Mouse (Mus musculus): ENCODE measurements around the gene Ptprt.

Gene Ptprt

GRCm38 (mm10) chr2:162660941-162661386 is at the start of gene Ptprt:
TSS of gene Ptprt (minus strand) at chr2:162661147.
- no peak for DNase-seq (ENCODE audit: low spot score in 2 of 2)

GRCm38 (mm10) chr2:162710443-162710842 is 49.5 kb upstream of the Ptprt start:
- no peak for DNase-seq (ENCODE audit: low spot score in 2 of 2)

GRCm38 (mm10) chr2:162699691-162700090 is 38.7 kb upstream of the Ptprt start:
- no peak for DNase-seq (ENCODE audit: low spot score in 2 of 2)

GRCm38 (mm10) chr2:162699036-162699435 is 38.1 kb upstream of the Ptprt start:
- DNase-seq (ENCODE audit: low spot score in 2 of 2), result no peak

- no peak for DNase-seq (ENCODE audit: low spot score in 2 of 2)
Measured at GRCm38 (mm10) chr2:162698068-162698467, 37.1 kb upstream of the Ptprt start.

GRCm38 (mm10) chr2:162697151-162697550 is 36.2 kb upstream of the Ptprt start:
- DNase-seq (ENCODE audit: low spot score in 2 of 2), result no peak

GRCm38 (mm10) chr2:162692143-162692542 is 31.2 kb upstream of the Ptprt start:
- no peak for DNase-seq (ENCODE audit: low spot score in 2 of 2)

- DNase-seq (ENCODE audit: low spot score in 2 of 2), result peak in 1 of 2 experiments; percentile 4
Measured at GRCm38 (mm10) chr2:162682674-162683073, 21.7 kb upstream of the Ptprt start.

GRCm38 (mm10) chr2:162662431-162662970 is 1.6 kb upstream of the Ptprt start:
- DNase-seq (ENCODE audit: low spot score in 2 of 2), result no peak

GRCm38 (mm10) chr2:162661733-162662132 is 786 bp upstream of the Ptprt start:
- no peak for DNase-seq (ENCODE audit: low spot score in 2 of 2)

- no peak for DNase-seq (ENCODE audit: low spot score in 2 of 2)
Measured at GRCm38 (mm10) chr2:162660231-162660940, 561 bp downstream of the Ptprt start.

GRCm38 (mm10) chr2:162658997-162659396 is 1.9 kb downstream of the Ptprt start:
- DNase-seq (ENCODE audit: low spot score in 2 of 2), result peak in 1 of 2 experiments; percentile 27

- no peak for DNase-seq (ENCODE audit: low spot score in 2 of 2)
Measured at GRCm38 (mm10) chr2:162657541-162657940, 3.4 kb downstream of the Ptprt start.

- no peak for DNase-seq (ENCODE audit: low spot score in 2 of 2)
Measured at GRCm38 (mm10) chr2:162654416-162654815, 6.5 kb downstream of the Ptprt start.

- DNase-seq (ENCODE audit: low spot score in 2 of 2), result no peak
Measured at GRCm38 (mm10) chr2:162638676-162639075, 22.3 kb downstream of the Ptprt start.

GRCm38 (mm10) chr2:162637537-162637936 is 23.4 kb downstream of the Ptprt start:
- DNase-seq (ENCODE audit: low spot score in 2 of 2), result no peak

GRCm38 (mm10) chr2:162636387-162637009 is 24.4 kb downstream of the Ptprt start:
- no peak for DNase-seq (ENCODE audit: low spot score in 2 of 2)

- no peak for DNase-seq (ENCODE audit: low spot score in 2 of 2)
Measured at GRCm38 (mm10) chr2:162634901-162635300, 26.0 kb downstream of the Ptprt start.

GRCm38 (mm10) chr2:162626076-162626475 is 34.9 kb downstream of the Ptprt start:
- DNase-seq (ENCODE audit: low spot score in 2 of 2), result no peak

GRCm38 (mm10) chr2:162624707-162625106 is 36.2 kb downstream of the Ptprt start:
- no peak for DNase-seq (ENCODE audit: low spot score in 2 of 2)

- DNase-seq (ENCODE audit: low spot score in 2 of 2), result no peak
Measured at GRCm38 (mm10) chr2:162614256-162614655, 46.7 kb downstream of the Ptprt start.

- no peak for DNase-seq (ENCODE audit: low spot score in 2 of 2)
Measured at GRCm38 (mm10) chr2:162613480-162613879, 47.5 kb downstream of the Ptprt start.

- DNase-seq (ENCODE audit: low spot score in 2 of 2), result no peak
Measured at GRCm38 (mm10) chr2:162602721-162603120, 58.2 kb downstream of the Ptprt start.

All from spleen, postnatal 14 days (tissue).